Mouse (Mus musculus): ENCODE measurements at regions not wholly inside any gene's neighbourhood (a gene's known extent, or its start where the extent isn't known, plus 50 kb on each side); places are given as distances from the start of the nearest gene placed in this dataset.
A peak's percentile ranks its signal among the peaks of the same experiment; 100 is the strongest.

DNA sequence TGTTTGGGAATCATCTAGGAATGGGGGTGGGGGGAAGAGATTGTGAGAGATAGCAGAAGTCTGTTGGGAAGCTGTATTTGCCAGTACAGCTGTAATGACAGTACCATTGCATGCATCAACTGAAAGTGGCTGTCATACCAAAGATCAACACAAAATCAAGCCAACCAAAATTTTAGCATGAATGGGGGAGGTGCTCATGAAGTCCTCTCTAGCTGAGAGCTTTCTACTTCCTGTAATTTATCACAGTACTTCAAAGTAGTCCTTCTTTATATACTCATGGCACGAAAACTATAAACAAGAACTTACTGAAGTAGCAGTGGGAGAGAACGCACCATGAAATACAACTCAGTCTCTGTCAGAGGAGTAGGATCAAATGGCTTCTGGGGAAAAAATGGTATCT, 65.8 kb upstream of the Arhgap11a start:
- no peaks in the 10 kb centered on the region for H3K27me3 ChIP-seq (ENCODE audit: control insufficient read depth, insufficient read depth, low read length)
- no peak for DNase-seq (ENCODE audit: low spot score)
- H3K4me3 ChIP-seq (ENCODE audit: low read depth, low read length) = no peak overlapping the region
- H3K9ac ChIP-seq (replicated peaks; ENCODE audit: low read length) = no peak overlapping the region
- H3K27ac ChIP-seq (replicated peaks; ENCODE audit: low read depth, low read length) = no peak overlapping the region
- H3K9me3 ChIP-seq (replicated peaks; ENCODE audit: control insufficient read depth, low read length) = no peaks in the 10 kb centered on the region
- no peaks in the 10 kb centered on the region for H3K36me3 ChIP-seq (replicated peaks; ENCODE audit: control insufficient read depth, insufficient read depth, low read depth, low read length)
- H3K4me2 ChIP-seq (ENCODE audit: low read depth, low read length) = no peak overlapping the region
- no peaks in the 10 kb centered on the region for H3K4me1 ChIP-seq (ENCODE audit: control insufficient read depth, insufficient read depth, low read length)
- 84% methylated on average over 2 of the region's 2 CpGs for WGBS
- no peak for ATAC-seq (replicated peaks; ENCODE audit: insufficient number of reproducible peaks, low FRiP score, low TSS enrichment, low read depth)

DNA sequence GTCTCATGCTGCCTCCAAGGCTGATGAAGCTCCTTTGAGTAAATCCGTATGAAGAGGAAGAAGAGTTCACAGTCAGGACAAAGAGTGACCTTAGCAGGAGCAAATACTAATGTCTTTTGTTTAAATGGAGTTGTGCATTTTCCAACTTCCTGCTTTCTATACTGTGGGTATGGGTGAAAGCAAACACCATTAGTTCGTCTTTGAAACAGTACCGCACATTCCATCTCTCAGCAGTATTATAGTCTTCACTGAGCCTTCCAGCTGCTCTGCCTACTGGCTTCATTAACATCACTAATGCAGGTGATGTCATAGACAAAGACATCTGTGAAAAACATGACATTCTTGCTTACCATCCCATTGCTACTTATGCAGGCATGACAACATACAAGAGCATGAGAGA, 62.7 kb upstream of the Arhgap11a start:
- 48% methylated on average over 3 of the region's 3 CpGs for WGBS

DNA sequence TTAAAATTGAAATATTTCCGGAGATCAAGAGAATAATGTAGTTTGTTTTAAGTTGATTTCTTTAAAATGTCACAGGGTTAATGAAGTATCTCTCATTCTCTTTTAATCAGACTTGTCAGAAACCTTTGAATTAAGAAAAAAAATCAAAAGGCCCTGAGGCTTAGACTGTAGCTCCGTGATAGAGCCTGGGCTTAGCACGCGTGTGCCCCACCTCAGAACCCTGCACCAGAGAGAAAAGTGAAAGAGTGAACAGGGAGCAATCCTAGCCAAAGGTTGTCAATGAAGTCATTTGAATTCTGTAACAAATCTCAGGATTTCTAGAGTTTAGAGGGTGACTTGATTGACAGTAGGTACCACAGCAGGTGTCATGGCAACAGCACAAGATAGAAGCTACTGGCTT, 61.0 kb upstream of the Arhgap11a start:
- Histone ChIP-seq H3K36me3 (replicated peaks; ENCODE audit: control insufficient read depth, insufficient read depth, low read depth, low read length) (no peaks in the 10 kb centered on the region), H3K4me2 (ENCODE audit: low read depth, low read length) (no peak overlapping the region), H3K4me3 (ENCODE audit: low read depth, low read length) (no peak overlapping the region), H3K4me1 (ENCODE audit: control insufficient read depth, insufficient read depth, low read length) (no peaks in the 10 kb centered on the region), H3K9me3 (replicated peaks; ENCODE audit: control insufficient read depth, low read length) (no peaks in the 10 kb centered on the region), H3K9ac (replicated peaks; ENCODE audit: low read length) (no peak overlapping the region), H3K27ac (replicated peaks; ENCODE audit: low read depth, low read length) (no peak overlapping the region), H3K27me3 (ENCODE audit: control insufficient read depth, insufficient read depth, low read length) (no peaks in the 10 kb centered on the region)
- WGBS = 82% methylated on average over 4 of the region's 4 CpGs
- ATAC-seq (replicated peaks; ENCODE audit: insufficient number of reproducible peaks, low FRiP score, low TSS enrichment, low read depth) = no peak
- no peak for DNase-seq (ENCODE audit: low spot score)

More for the DNA sequence above, 62.7 kb upstream of the Arhgap11a start:
- Histone ChIP-seq H3K36me3 (replicated peaks; ENCODE audit: control insufficient read depth, insufficient read depth, low read depth, low read length) (no peaks in the 10 kb centered on the region), H3K9me3 (replicated peaks; ENCODE audit: control insufficient read depth, low read length) (no peaks in the 10 kb centered on the region), H3K9ac (replicated peaks; ENCODE audit: low read length) (no peak overlapping the region), H3K4me2 (ENCODE audit: low read depth, low read length) (no peak overlapping the region), H3K4me1 (ENCODE audit: control insufficient read depth, insufficient read depth, low read length) (no peaks in the 10 kb centered on the region), H3K4me3 (ENCODE audit: low read depth, low read length) (no peak overlapping the region), H3K27ac (replicated peaks; ENCODE audit: low read depth, low read length) (no peak overlapping the region), H3K27me3 (ENCODE audit: control insufficient read depth, insufficient read depth, low read length) (no peaks in the 10 kb centered on the region)
- DNase-seq (ENCODE audit: low spot score) (no peak), ATAC-seq (replicated peaks; ENCODE audit: insufficient number of reproducible peaks, low FRiP score, low TSS enrichment, low read depth) (no peak)

DNA sequence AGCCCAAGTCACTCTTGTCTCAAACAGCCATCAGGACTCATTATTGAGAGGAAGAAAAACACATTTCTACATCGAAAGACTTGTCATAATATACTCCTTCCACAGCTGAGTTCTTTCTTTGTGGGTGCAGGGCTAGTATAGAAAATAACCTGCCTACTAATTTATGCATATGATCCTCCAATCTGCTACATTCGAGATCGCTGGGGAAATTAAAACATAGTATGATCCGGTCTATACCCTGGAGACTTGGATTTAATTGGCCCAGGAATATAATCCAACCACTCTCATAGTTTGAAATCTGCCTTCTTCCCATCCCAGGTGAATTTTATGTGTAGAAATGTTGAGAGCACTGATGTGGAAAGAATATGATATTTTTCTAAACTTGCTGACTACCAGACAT, 60.2 kb upstream of the Arhgap11a start:
- Histone ChIP-seq H3K4me1 (ENCODE audit: control insufficient read depth, insufficient read depth, low read length) (no peaks in the 10 kb centered on the region), H3K27me3 (ENCODE audit: control insufficient read depth, insufficient read depth, low read length) (no peaks in the 10 kb centered on the region), H3K9ac (replicated peaks; ENCODE audit: low read length) (no peak overlapping the region), H3K27ac (replicated peaks; ENCODE audit: low read depth, low read length) (no peak overlapping the region), H3K36me3 (replicated peaks; ENCODE audit: control insufficient read depth, insufficient read depth, low read depth, low read length) (no peaks in the 10 kb centered on the region), H3K4me3 (ENCODE audit: low read depth, low read length) (no peak overlapping the region), H3K4me2 (ENCODE audit: low read depth, low read length) (no peak overlapping the region), H3K9me3 (replicated peaks; ENCODE audit: control insufficient read depth, low read length) (no peaks in the 10 kb centered on the region)
- ATAC-seq (replicated peaks; ENCODE audit: insufficient number of reproducible peaks, low FRiP score, low TSS enrichment, low read depth) (no peak), DNase-seq (ENCODE audit: low spot score) (no peak)
- 80% methylated on average over 4 of the region's 4 CpGs for WGBS

DNA sequence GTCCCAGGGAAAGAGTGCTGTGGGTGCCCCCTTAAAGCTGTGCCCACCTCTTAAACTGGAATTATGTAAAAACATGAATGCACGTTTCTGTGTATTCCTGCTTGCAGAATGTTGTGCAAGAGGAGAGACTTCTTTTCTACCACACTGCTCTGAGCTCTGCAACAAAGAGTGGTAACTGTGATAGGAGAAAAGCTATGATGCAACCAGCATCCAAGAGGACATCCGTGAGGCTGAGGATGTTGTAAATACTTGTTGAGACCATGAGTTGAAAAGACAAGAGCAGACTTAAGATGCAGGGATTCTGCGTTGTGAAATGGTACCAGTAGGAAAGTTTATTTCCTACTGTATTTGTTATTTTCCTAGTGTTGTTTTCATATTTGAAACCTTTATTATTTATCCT, 56.0 kb upstream of the Arhgap11a start:
- no peak for ATAC-seq (replicated peaks; ENCODE audit: insufficient number of reproducible peaks, low FRiP score, low TSS enrichment, low read depth)
- H3K36me3 ChIP-seq (replicated peaks; ENCODE audit: control insufficient read depth, insufficient read depth, low read depth, low read length) = no peaks in the 10 kb centered on the region

DNA sequence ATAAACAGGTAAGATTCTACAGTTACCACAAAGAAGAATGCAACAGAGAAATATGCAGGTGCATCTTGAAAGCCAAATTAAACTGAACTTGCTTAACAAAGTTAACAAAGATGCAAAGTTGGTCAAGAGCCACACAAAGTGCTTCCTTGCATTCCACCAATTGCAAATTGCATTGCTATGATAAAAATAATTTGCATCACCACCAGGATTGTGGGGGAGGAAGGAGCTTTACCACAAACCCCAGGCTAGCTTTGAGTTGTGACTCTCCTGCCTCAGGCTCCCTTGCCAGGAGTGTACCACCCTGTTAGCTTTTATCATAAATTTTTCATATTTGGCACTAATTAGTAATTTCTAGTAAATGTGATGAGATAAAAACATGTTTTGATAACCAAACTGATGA, 55.4 kb upstream of the Arhgap11a start:
- ATAC-seq (replicated peaks; ENCODE audit: insufficient number of reproducible peaks, low FRiP score, low TSS enrichment, low read depth) (no peak), DNase-seq (ENCODE audit: low spot score) (no peak)
- Histone ChIP-seq H3K9me3 (replicated peaks; ENCODE audit: control insufficient read depth, low read length) (no peaks in the 10 kb centered on the region), H3K27me3 (ENCODE audit: control insufficient read depth, insufficient read depth, low read length) (no peaks in the 10 kb centered on the region), H3K9ac (replicated peaks; ENCODE audit: low read length) (no peak overlapping the region), H3K27ac (replicated peaks; ENCODE audit: low read depth, low read length) (no peak overlapping the region), H3K4me1 (ENCODE audit: control insufficient read depth, insufficient read depth, low read length) (no peaks in the 10 kb centered on the region), H3K4me3 (ENCODE audit: low read depth, low read length) (no peak overlapping the region), H3K36me3 (replicated peaks; ENCODE audit: control insufficient read depth, insufficient read depth, low read depth, low read length) (no peaks in the 10 kb centered on the region), H3K4me2 (ENCODE audit: low read depth, low read length) (no peak overlapping the region)

More for the DNA sequence above, 56.0 kb upstream of the Arhgap11a start:
- DNase-seq (ENCODE audit: low spot score) = no peak
- H3K9ac ChIP-seq (replicated peaks; ENCODE audit: low read length) = no peak overlapping the region
- WGBS = 78% methylated on average over 3 of the region's 3 CpGs
- no peak overlapping the region for H3K27ac ChIP-seq (replicated peaks; ENCODE audit: low read depth, low read length)
- H3K4me2 ChIP-seq (ENCODE audit: low read depth, low read length) = no peak overlapping the region
- H3K27me3 ChIP-seq (ENCODE audit: control insufficient read depth, insufficient read depth, low read length) = no peaks in the 10 kb centered on the region
- H3K4me1 ChIP-seq (ENCODE audit: control insufficient read depth, insufficient read depth, low read length) = no peaks in the 10 kb centered on the region
- H3K9me3 ChIP-seq (replicated peaks; ENCODE audit: control insufficient read depth, low read length) = no peaks in the 10 kb centered on the region
- H3K4me3 ChIP-seq (ENCODE audit: low read depth, low read length) = no peak overlapping the region

DNA sequence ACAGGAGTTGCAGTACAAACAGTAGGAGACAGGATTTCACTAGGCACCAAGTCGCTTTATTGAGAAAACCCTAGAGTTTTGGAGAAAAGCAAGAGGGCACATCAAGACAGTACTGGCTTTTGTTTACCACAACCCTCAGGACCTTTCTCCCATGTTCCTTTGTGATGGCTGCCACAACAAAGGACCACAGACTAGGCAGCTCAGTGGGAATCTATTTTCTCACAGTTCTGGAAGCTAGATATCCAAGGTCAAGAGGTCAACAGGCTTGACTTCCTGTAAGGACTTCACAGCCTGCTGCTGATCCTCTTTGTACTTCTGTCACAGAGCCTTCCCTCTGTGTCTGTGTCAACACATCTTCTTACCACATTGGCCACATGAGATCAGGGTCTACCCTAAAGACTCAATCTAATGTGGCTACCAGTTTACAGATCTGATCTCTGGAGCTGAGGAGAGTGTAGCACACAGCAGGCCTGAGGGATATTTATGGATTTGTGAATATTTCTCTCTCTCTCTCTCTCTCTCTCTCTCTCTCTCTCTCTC, 54.6 kb upstream of the Arhgap11a start:
- ATAC-seq (replicated peaks; ENCODE audit: insufficient number of reproducible peaks, low FRiP score, low TSS enrichment, low read depth) = no peak
- DNase-seq (ENCODE audit: low spot score) = peak; percentile 18
- Histone ChIP-seq H3K27me3 (ENCODE audit: control insufficient read depth, insufficient read depth, low read length) (no peaks in the 10 kb centered on the region), H3K9me3 (replicated peaks; ENCODE audit: control insufficient read depth, low read length) (no peaks in the 10 kb centered on the region), H3K4me3 (ENCODE audit: low read depth, low read length) (no peak overlapping the region), H3K4me1 (ENCODE audit: control insufficient read depth, insufficient read depth, low read length) (no peaks in the 10 kb centered on the region), H3K36me3 (replicated peaks; ENCODE audit: control insufficient read depth, insufficient read depth, low read depth, low read length) (no peaks in the 10 kb centered on the region), H3K27ac (replicated peaks; ENCODE audit: low read depth, low read length) (no peak overlapping the region), H3K9ac (replicated peaks; ENCODE audit: low read length) (no peak overlapping the region), H3K4me2 (ENCODE audit: low read depth, low read length) (no peak overlapping the region)
- WGBS = 9% methylated on average over 1 of the region's 1 CpGs

DNA sequence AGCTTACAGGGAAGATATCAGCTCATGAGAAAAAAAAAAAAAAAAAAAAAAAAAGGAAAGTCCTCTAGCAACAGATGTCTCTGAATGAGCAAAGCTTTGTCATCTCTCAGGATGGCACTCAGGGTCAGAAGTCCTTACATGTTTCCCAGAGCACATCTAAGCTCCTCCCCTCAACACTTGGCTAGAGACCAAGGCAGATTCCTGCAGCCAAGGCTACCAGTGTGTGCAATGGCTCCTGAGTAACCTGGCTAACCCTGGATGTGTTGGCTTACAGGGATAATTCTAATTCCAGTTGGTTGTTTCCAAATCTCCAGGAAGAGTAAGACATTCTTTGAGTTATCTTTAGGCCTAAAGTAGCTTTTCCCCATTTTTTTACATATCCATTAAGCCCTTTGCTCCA, 53.9 kb upstream of the Arhgap11a start:
- Histone ChIP-seq H3K27me3 (ENCODE audit: control insufficient read depth, insufficient read depth, low read length) (no peaks in the 10 kb centered on the region), H3K27ac (replicated peaks; ENCODE audit: low read depth, low read length) (no peak overlapping the region), H3K36me3 (replicated peaks; ENCODE audit: control insufficient read depth, insufficient read depth, low read depth, low read length) (no peaks in the 10 kb centered on the region), H3K4me2 (ENCODE audit: low read depth, low read length) (no peak overlapping the region), H3K9ac (replicated peaks; ENCODE audit: low read length) (no peak overlapping the region), H3K9me3 (replicated peaks; ENCODE audit: control insufficient read depth, low read length) (no peaks in the 10 kb centered on the region), H3K4me1 (ENCODE audit: control insufficient read depth, insufficient read depth, low read length) (no peaks in the 10 kb centered on the region), H3K4me3 (ENCODE audit: low read depth, low read length) (no peak overlapping the region)
- no peak for ATAC-seq (replicated peaks; ENCODE audit: insufficient number of reproducible peaks, low FRiP score, low TSS enrichment, low read depth)
- no peak for DNase-seq (ENCODE audit: low spot score)
